Mouse (Mus musculus): Measurements from ENCODE around the gene Olfr849.

DNA sequence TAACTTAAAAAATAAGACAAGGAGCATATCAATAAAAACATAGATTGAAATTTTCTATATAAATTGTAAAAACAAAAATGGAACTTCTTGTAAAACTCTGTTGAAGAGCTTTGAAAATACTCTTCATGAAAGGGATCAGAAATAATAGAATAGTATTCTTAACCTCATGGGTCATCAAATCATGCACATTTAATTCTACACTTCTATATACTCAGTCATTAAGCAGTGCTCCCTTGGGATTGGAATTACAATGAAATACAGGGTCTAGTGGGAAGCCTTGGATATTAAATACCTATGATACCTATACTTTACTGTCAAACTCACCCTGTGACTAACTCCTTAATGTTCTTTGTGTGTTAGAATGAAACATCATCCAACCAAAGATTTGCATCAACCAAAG, 52.9 kb downstream of the Olfr849 start, which contains the start of gene Olfr851:
- no peak for TF ChIP-seq POLR2A (IDR thresholded peaks at IDR 0.05; ENCODE audit: control insufficient read depth, low read depth, low read length)
- no peak for TF ChIP-seq CTCF (IDR thresholded peaks at IDR 0.05; ENCODE audit: control insufficient read depth, insufficient read depth, insufficient replicate concordance, low read depth, low read length)

All from testis, adult 2 months (tissue).